Mouse (Mus musculus): ENCODE measurements around the gene Kat6b. TPM values are rescaled to one million over a fixed set of nuclear protein-coding genes. Genes with fewer than 3 reads are reported as not detected.

Gene Kat6b
- total and polyA plus RNA-seq, 3 experiments = 2.3 to 10.9 (median 8.0) TPM

GRCm38 (mm10) chr14:21523851-21524441 lies 42.7 kb downstream of the Kat6b start:
- Histone ChIP-seq H3K79me2 (replicated peaks; ENCODE audit: control insufficient read depth, extremely low read depth, insufficient read depth, poor library complexity, severe bottlenecking) (peaks cover 39% of the 10 kb centered on the region), H3K4me2 (ENCODE audit: insufficient read depth, low read depth, poor library complexity, severe bottlenecking) (no peak overlapping the region), H3K4me3 (replicated peaks in 1 of 3; ENCODE audit: low read depth in 2 of 3, low read length in 2 of 3, poor library complexity in 1 of 3) (no peak overlapping the region), H3K9me3 (replicated peaks; ENCODE audit: low read length) (no peaks in the 10 kb centered on the region), H3K4me1 (ENCODE audit: control insufficient read depth in 1 of 2, insufficient read depth in 2 of 2) (peaks cover 11 to 48% of the 10 kb centered on the region in 2 experiments), H3K27me3 (replicated peaks) (no peaks in the 10 kb centered on the region), H3K27ac (ENCODE audit: insufficient read depth, low read depth) (no peak overlapping the region), H3K36me3 (replicated peaks in 1 of 2; ENCODE audit: control insufficient read depth in 1 of 2, insufficient read depth in 1 of 2, low read length in 1 of 2) (peaks cover 0 to 7% of the 10 kb centered on the region in 2 experiments), H3K9ac (ENCODE audit: insufficient read depth, low read depth) (no peak overlapping the region)
- no peak for DNase-seq (ENCODE audit: extremely low read depth)
- in situ Hi-C loops (cut with MboI; ENCODE audit: low pct_ligation_motif_present, low pct_unique_long_range_greater_than_20kb, low sequenced_read_pairs) = no loop called here
- TF ChIP-seq NRF1 (IDR thresholded peaks at IDR 0.05; ENCODE audit: low read depth, low read length) (no peak), RCOR1 (conservative IDR thresholded peaks at IDR 0.05; ENCODE audit: low read depth, low read length) (no peak), JUND (conservative IDR thresholded peaks at IDR 0.05; ENCODE audit: low read depth, low read length) (no peak), MEF2A (IDR thresholded peaks at IDR 0.05; ENCODE audit: borderline replicate concordance, low read depth, low read length) (no peak), POLR2AphosphoS2 (IDR thresholded peaks at IDR 0.05; ENCODE audit: low read depth, low read length) (no peak), PAX5 (IDR thresholded peaks at IDR 0.05; ENCODE audit: low read length) (no peak), USF2 (conservative IDR thresholded peaks at IDR 0.05; ENCODE audit: low read depth, low read length) (no peak), POLR2A (IDR thresholded peaks at IDR 0.05; ENCODE audit: low read depth, low read length) (no peak), MAZ (IDR thresholded peaks at IDR 0.05; ENCODE audit: low read depth, low read length) (no peak), JUN (IDR thresholded peaks at IDR 0.05; ENCODE audit: insufficient read depth, low read depth, low read length) (no peak), ELF1 (IDR thresholded peaks at IDR 0.05; ENCODE audit: low read depth, low read length) (no peak), CHD2 (IDR thresholded peaks at IDR 0.05; ENCODE audit: low read length) (no peak), MXI1 (IDR thresholded peaks at IDR 0.05; ENCODE audit: low read depth, low read length) (no peak), TCF12 (IDR thresholded peaks at IDR 0.05; ENCODE audit: low read depth, low read length) (no peak), BHLHE40 (IDR thresholded peaks at IDR 0.05; ENCODE audit: low read depth, low read length) (no peak), ETS1 (conservative IDR thresholded peaks at IDR 0.05; ENCODE audit: low read depth, low read length) (no peak), HCFC1 (IDR thresholded peaks at IDR 0.05; ENCODE audit: low read depth, low read length) (no peak), CHD1 (IDR thresholded peaks at IDR 0.05; ENCODE audit: low read depth, low read length) (no peak)
- dilution Hi-C loops (cut with MboI; ENCODE audit: extremely low pct_ligation_motif_present, extremely low pct_unique_long_range_greater_than_20kb, low sequenced_read_pairs) = no loop called here

GRCm38 (mm10) chr14:21525674-21526073 lies 44.4 kb downstream of the Kat6b start:
- no peaks in the 10 kb centered on the region for H3K27me3 ChIP-seq (replicated peaks)
- dilution Hi-C loops (cut with MboI; ENCODE audit: extremely low pct_ligation_motif_present, extremely low pct_unique_long_range_greater_than_20kb, low sequenced_read_pairs) = no loop called here
- in situ Hi-C loops (cut with MboI; ENCODE audit: low pct_ligation_motif_present, low pct_unique_long_range_greater_than_20kb, low sequenced_read_pairs) = no loop called here
- peak; percentile 76 for DNase-seq (ENCODE audit: extremely low read depth)
- H3K4me2 ChIP-seq (ENCODE audit: insufficient read depth, low read depth, poor library complexity, severe bottlenecking) = peak overlapping the region; percentile 71
- H3K27ac ChIP-seq (ENCODE audit: insufficient read depth, low read depth) = peak overlapping the region; percentile 76
- H3K36me3 ChIP-seq (replicated peaks in 1 of 2; ENCODE audit: control insufficient read depth in 1 of 2, insufficient read depth in 1 of 2, low read length in 1 of 2) = peaks cover 0 to 5% of the 10 kb centered on the region in 2 experiments
- peaks cover 44% of the 10 kb centered on the region for H3K79me2 ChIP-seq (replicated peaks; ENCODE audit: control insufficient read depth, extremely low read depth, insufficient read depth, poor library complexity, severe bottlenecking)
- no peak for TF ChIP-seq PAX5 (IDR thresholded peaks at IDR 0.05; ENCODE audit: low read length)
- peak; percentile 86 for TF ChIP-seq MYC (IDR thresholded peaks at IDR 0.05; ENCODE audit: low read depth, low read length)
- TF ChIP-seq USF2 (conservative IDR thresholded peaks at IDR 0.05; ENCODE audit: low read depth, low read length) = peak; percentile 68
- peak; percentile 59; the same call in 1 of the 2 replicates for TF ChIP-seq MXI1 (IDR thresholded peaks at IDR 0.05; ENCODE audit: low read depth, low read length)
- TF ChIP-seq ELF1 (IDR thresholded peaks at IDR 0.05; ENCODE audit: low read depth, low read length) = no peak
- TF ChIP-seq ZC3H11A (IDR thresholded peaks at IDR 0.05; ENCODE audit: low read depth, low read length) = no peak
- peak; percentile 34; the same call in 1 of the 2 replicates for TF ChIP-seq BHLHE40 (IDR thresholded peaks at IDR 0.05; ENCODE audit: low read depth, low read length)
- TF ChIP-seq MAX (IDR thresholded peaks at IDR 0.05; ENCODE audit: low read length) = peak; percentile 87
- peak; percentile 68 for TF ChIP-seq EP300 (IDR thresholded peaks at IDR 0.05; ENCODE audit: low read length)
- peak; percentile 72 for TF ChIP-seq USF1 (IDR thresholded peaks at IDR 0.05; ENCODE audit: low read depth, low read length)
- TF ChIP-seq UBTF (IDR thresholded peaks at IDR 0.05; ENCODE audit: low read depth, low read length) = no peak
- TF ChIP-seq TCF12 (IDR thresholded peaks at IDR 0.05; ENCODE audit: low read depth, low read length) = no peak
- TF ChIP-seq GABPA (IDR thresholded peaks at IDR 0.05; ENCODE audit: insufficient replicate concordance, low read depth, low read length) = no peak
- TF ChIP-seq ETS1 (conservative IDR thresholded peaks at IDR 0.05; ENCODE audit: low read depth, low read length) = peak; percentile 49; the same call in 1 of the 2 replicates
- H3K9me3 ChIP-seq (replicated peaks; ENCODE audit: low read length) = no peaks in the 10 kb centered on the region
- H3K9ac ChIP-seq (ENCODE audit: insufficient read depth, low read depth) = no peak overlapping the region
- H3K4me1 ChIP-seq (ENCODE audit: control insufficient read depth in 1 of 2, insufficient read depth in 2 of 2) = peaks cover 11 to 37% of the 10 kb centered on the region in 2 experiments
- H3K4me3 ChIP-seq (replicated peaks in 1 of 3; ENCODE audit: low read depth in 2 of 3, low read length in 2 of 3, poor library complexity in 1 of 3) = peak overlapping the region in 1 of 3 experiments; percentile 10

Data from CH12.LX (cell line).